Mouse (Mus musculus) liver, adult 2 months (tissue): ENCODE data around the gene Fam76b. TPM values are rescaled to one million over a fixed set of nuclear protein-coding genes. Genes with fewer than 3 reads are reported as not detected.

Source experiments
- DNase-seq: peaks from one replicate; pipeline ENCODE4 v3.0.0-alpha.2; 2011; ENCODE audit warnings: low read depth, low spot score; ENCODE audit errors: extremely low read depth
- H3K27ac ChIP-seq: fragments of 200-500 bp; replicated peaks from 2 replicates; pipeline ENCODE4 v1.5.1; 2012; ENCODE audit warnings: low read depth, mild to moderate bottlenecking, control low read depth, inconsistent platforms, low read length; ENCODE audit not compliant: insufficient read depth
- H3K27me3 ChIP-seq: fragments of 200-500 bp; 2 replicates; pipeline ENCODE4 v1.6.1; 2012; ENCODE audit warnings: mild to moderate bottlenecking, moderate library complexity, low read length, inconsistent platforms; ENCODE audit not compliant: control insufficient read depth, insufficient read depth
- H3K36me3 ChIP-seq: fragments of 200-500 bp; 2 replicates; pipeline ENCODE4 v1.6.1; 2012; ENCODE audit warnings: low read length, inconsistent platforms; ENCODE audit not compliant: control insufficient read depth, insufficient read depth
- H3K4me1 ChIP-seq: fragments of 200-500 bp; 2 replicates; pipeline ENCODE4 v1.6.1; 2011; ENCODE audit warnings: low read length; ENCODE audit not compliant: control insufficient read depth, insufficient read depth
- H3K4me3 ChIP-seq: fragments of 200-500 bp; 2 replicates; pipeline ENCODE4 v1.5.1; 2011; ENCODE audit warnings: low read depth, mild to moderate bottlenecking, control low read depth, low read length, moderate library complexity; ENCODE audit not compliant: insufficient read depth
- H3K79me2 ChIP-seq: fragments of 200-500 bp; 2 replicates; pipeline ENCODE4 v1.6.1; 2012; ENCODE audit warnings: inconsistent platforms, mild to moderate bottlenecking, low read length, moderate library complexity; ENCODE audit not compliant: control insufficient read depth, insufficient read depth
- H3K9ac ChIP-seq: fragments of 200-500 bp; 2 replicates; pipeline ENCODE4 v1.6.1; 2012; ENCODE audit warnings: low read depth, mild to moderate bottlenecking, control low read depth, inconsistent platforms, low read length
- CTCF ChIP-seq: fragments of 200-500 bp; IDR thresholded peaks from 2 replicates; pipeline ENCODE4 v1.5.1; 2011; ENCODE audit warnings: low read depth, low read length, control low read depth
- POLR2A ChIP-seq: fragments of 200-500 bp; IDR thresholded peaks from 2 replicates; pipeline ENCODE4 v1.6.1; 2011; ENCODE audit warnings: low read length, control low read depth; ENCODE audit not compliant: insufficient read depth; ENCODE audit errors: extremely low read depth
- WGBS: fragments of 180-500 bp; shearing (Covaris S2); methylation state at CpG from one replicate; pipeline ENCODE4 v1.1.7; 2018; 5-methylcytosine and 5-hydroxymethylcytosine counted together
- polyA plus RNA-seq: library from polyadenylated mRNA; depleted of rRNA; stranded (reverse); fragments of >200 nt; gene quantifications from 2 replicates; pipeline ENCODE4 v1.2.3, GENCODE M21; 2012; rRNA removed
- total RNA-seq: library from RNA; depleted of rRNA; stranded (reverse); fragments of >200 nt; gene quantifications from 2 replicates; pipeline ENCODE4 v1.2.3, GENCODE M21; 2014; rRNA removed

Fam76b gene
- total and polyA plus RNA-seq, 2 experiments: 1.7 to 9.9 TPM

- no peak overlapping the region for H3K4me3 ChIP-seq
- H3K9ac ChIP-seq: no peak overlapping the region
- no peaks in the 10 kb centered on the region for H3K27me3 ChIP-seq
- no peaks in the 10 kb centered on the region for H3K79me2 ChIP-seq
- H3K36me3 ChIP-seq: no peaks in the 10 kb centered on the region
- peaks cover 2% of the 10 kb centered on the region; the same call in 1 of the 2 replicates for H3K4me1 ChIP-seq
- no peak overlapping the region for H3K27ac ChIP-seq
- DNase-seq: no peak
- no peak for TF ChIP-seq CTCF
- TF ChIP-seq POLR2A: no peak
- WGBS: 85% methylated on average over 19 of the region's 19 CpGs
Observed at GRCm38 (mm10) chr9:13898510-13899305, 71.2 kb downstream of the Fam76b start.

- 98% methylated on average over 3 of the region's 3 CpGs for WGBS
- Histone ChIP-seq H3K79me2 (no peaks in the 10 kb centered on the region), H3K27me3 (no peaks in the 10 kb centered on the region), H3K4me1 (peaks cover 2% of the 10 kb centered on the region; the same call in 1 of the 2 replicates), H3K36me3 (no peaks in the 10 kb centered on the region), H3K27ac (no peak overlapping the region), H3K9ac (no peak overlapping the region), H3K4me3 (no peak overlapping the region)
- no peak for TF ChIP-seq POLR2A
- no peak for TF ChIP-seq CTCF
- DNase-seq: no peak
Observed at GRCm38 (mm10) chr9:13902030-13902429, 74.5 kb downstream of the Fam76b start.

- Histone ChIP-seq H3K4me3 (no peak overlapping the region), H3K27me3 (no peaks in the 10 kb centered on the region), H3K9ac (no peak overlapping the region), H3K36me3 (no peaks in the 10 kb centered on the region), H3K4me1 (no peaks in the 10 kb centered on the region), H3K79me2 (no peaks in the 10 kb centered on the region), H3K27ac (no peak overlapping the region)
- WGBS: 76% methylated on average over 5 of the region's 5 CpGs
- no peak for TF ChIP-seq POLR2A
- TF ChIP-seq CTCF: no peak
- no peak for DNase-seq
Observed at GRCm38 (mm10) chr9:13904091-13904779, 76.7 kb downstream of the Fam76b start.

Other genes with a start within 250 kb of the Fam76b start
- 27.9 and 28.3 TPM in 2 replicates for gene Mtmr2, start 79.3 kb upstream of the Fam76b start, total RNA-seq
- 28.6 and 33.0 TPM in 2 replicates for gene Mtmr2, start 79.3 kb upstream of the Fam76b start, polyA plus RNA-seq
- gene Cep57, start 609 bp upstream of the Fam76b start, total RNA-seq: 13.0 and 15.6 TPM in 2 replicates
- 3.3 and 3.5 TPM in 2 replicates for gene Cep57, start 609 bp upstream of the Fam76b start, polyA plus RNA-seq